Mouse (Mus musculus): ENCODE results near the gene Ugt1a1. TPM values are rescaled to one million over a fixed set of nuclear protein-coding genes. Genes with fewer than 3 reads are reported as not detected.

Gene Ugt1a1
- total and polyA plus RNA-seq, 2 experiments from 2014 or later, result 0.07 TPM; not detected in 1

- no peak overlapping the region for H3K4me3 ChIP-seq (ENCODE audit: low read depth, low read length)
- no peaks in the 10 kb centered on the region for H3K4me1 ChIP-seq (ENCODE audit: control insufficient read depth, insufficient read depth)
- DNase-seq (ENCODE audit: low spot score) (peak; percentile 5), ATAC-seq (ENCODE audit: insufficient read depth, low read depth) (no peak)
- peaks cover 61% of the 10 kb centered on the region for H3K9me3 ChIP-seq (replicated peaks; ENCODE audit: control insufficient read depth, low read length)
- H3K4me2 ChIP-seq (ENCODE audit: low read depth, low read length), result no peak overlapping the region
- H3K9ac ChIP-seq (replicated peaks; ENCODE audit: low read depth, low read length), result no peak overlapping the region
- no peak overlapping the region for H3K27ac ChIP-seq (ENCODE audit: low read depth)
- H3K36me3 ChIP-seq (replicated peaks; ENCODE audit: control insufficient read depth, insufficient read depth, low read length), result no peaks in the 10 kb centered on the region
- no peak for TF ChIP-seq CTCF (IDR thresholded peaks at IDR 0.05; ENCODE audit: low read depth)
- no peak for TF ChIP-seq EP300 (IDR thresholded peaks at IDR 0.05; ENCODE audit: low read depth)
- 59% methylated on average over 10 of the region's 10 CpGs for WGBS
- no peaks in the 10 kb centered on the region for H3K27me3 ChIP-seq (ENCODE audit: control insufficient read depth, insufficient read depth, low read length)
These were observed 4.0 kb downstream of the Ugt1a1 start for GRCm38 (mm10) chr1:88215466-88216380.

GRCm38 (mm10) chr1:88216551-88216950 is 4.8 kb downstream of the Ugt1a1 start:
- H3K4me3 ChIP-seq (ENCODE audit: low read depth, low read length), result no peak overlapping the region
- ATAC-seq (ENCODE audit: insufficient read depth, low read depth) (no peak), DNase-seq (ENCODE audit: low spot score) (peak; percentile 4)
- H3K36me3 ChIP-seq (replicated peaks; ENCODE audit: control insufficient read depth, insufficient read depth, low read length), result no peaks in the 10 kb centered on the region
- H3K27ac ChIP-seq (ENCODE audit: low read depth), result no peak overlapping the region
- 42% methylated on average over 2 of the region's 2 CpGs for WGBS
- H3K27me3 ChIP-seq (ENCODE audit: control insufficient read depth, insufficient read depth, low read length), result no peaks in the 10 kb centered on the region
- H3K4me2 ChIP-seq (ENCODE audit: low read depth, low read length), result no peak overlapping the region
- TF ChIP-seq CTCF (IDR thresholded peaks at IDR 0.05; ENCODE audit: low read depth), result no peak
- no peak for TF ChIP-seq EP300 (IDR thresholded peaks at IDR 0.05; ENCODE audit: low read depth)
- H3K9ac ChIP-seq (replicated peaks; ENCODE audit: low read depth, low read length), result no peak overlapping the region
- H3K4me1 ChIP-seq (ENCODE audit: control insufficient read depth, insufficient read depth), result no peaks in the 10 kb centered on the region
- peaks cover 57% of the 10 kb centered on the region for H3K9me3 ChIP-seq (replicated peaks; ENCODE audit: control insufficient read depth, low read length)

GRCm38 (mm10) chr1:88217144-88217543 is 5.4 kb downstream of the Ugt1a1 start:
- Histone ChIP-seq H3K9ac (replicated peaks; ENCODE audit: low read depth, low read length) (no peak overlapping the region), H3K27ac (ENCODE audit: low read depth) (no peak overlapping the region), H3K4me3 (ENCODE audit: low read depth, low read length) (no peak overlapping the region), H3K4me1 (ENCODE audit: control insufficient read depth, insufficient read depth) (no peaks in the 10 kb centered on the region), H3K36me3 (replicated peaks; ENCODE audit: control insufficient read depth, insufficient read depth, low read length) (no peaks in the 10 kb centered on the region), H3K9me3 (replicated peaks; ENCODE audit: control insufficient read depth, low read length) (peaks cover 51% of the 10 kb centered on the region), H3K27me3 (ENCODE audit: control insufficient read depth, insufficient read depth, low read length) (no peaks in the 10 kb centered on the region), H3K4me2 (ENCODE audit: low read depth, low read length) (no peak overlapping the region)
- TF ChIP-seq CTCF (IDR thresholded peaks at IDR 0.05; ENCODE audit: low read depth), result no peak
- TF ChIP-seq EP300 (IDR thresholded peaks at IDR 0.05; ENCODE audit: low read depth), result no peak
- WGBS, result 48% methylated on average over 2 of the region's 2 CpGs
- ATAC-seq (ENCODE audit: insufficient read depth, low read depth) (no peak), DNase-seq (ENCODE audit: low spot score) (peak; percentile 6)

GRCm38 (mm10) chr1:88217576-88217975 is 5.8 kb downstream of the Ugt1a1 start:
- no peaks in the 10 kb centered on the region for H3K4me1 ChIP-seq (ENCODE audit: control insufficient read depth, insufficient read depth)
- peaks cover 47% of the 10 kb centered on the region for H3K9me3 ChIP-seq (replicated peaks; ENCODE audit: control insufficient read depth, low read length)
- H3K9ac ChIP-seq (replicated peaks; ENCODE audit: low read depth, low read length), result no peak overlapping the region
- no peak overlapping the region for H3K4me3 ChIP-seq (ENCODE audit: low read depth, low read length)
- no peaks in the 10 kb centered on the region for H3K36me3 ChIP-seq (replicated peaks; ENCODE audit: control insufficient read depth, insufficient read depth, low read length)
- ATAC-seq (ENCODE audit: insufficient read depth, low read depth) (no peak), DNase-seq (ENCODE audit: low spot score) (peak; percentile 8)
- H3K27me3 ChIP-seq (ENCODE audit: control insufficient read depth, insufficient read depth, low read length), result no peaks in the 10 kb centered on the region
- no peak overlapping the region for H3K4me2 ChIP-seq (ENCODE audit: low read depth, low read length)
- TF ChIP-seq CTCF (IDR thresholded peaks at IDR 0.05; ENCODE audit: low read depth) (no peak), EP300 (IDR thresholded peaks at IDR 0.05; ENCODE audit: low read depth) (no peak)
- no peak overlapping the region for H3K27ac ChIP-seq (ENCODE audit: low read depth)
- WGBS, result 31% methylated on average over 3 of the region's 3 CpGs

- H3K4me2 ChIP-seq (ENCODE audit: low read depth, low read length), result no peak overlapping the region
- H3K36me3 ChIP-seq (replicated peaks; ENCODE audit: control insufficient read depth, insufficient read depth, low read length), result no peaks in the 10 kb centered on the region
- no peaks in the 10 kb centered on the region for H3K4me1 ChIP-seq (ENCODE audit: control insufficient read depth, insufficient read depth)
- H3K9me3 ChIP-seq (replicated peaks; ENCODE audit: control insufficient read depth, low read length), result peaks cover 42% of the 10 kb centered on the region
- no peak for TF ChIP-seq EP300 (IDR thresholded peaks at IDR 0.05; ENCODE audit: low read depth)
- TF ChIP-seq CTCF (IDR thresholded peaks at IDR 0.05; ENCODE audit: low read depth), result no peak
- H3K9ac ChIP-seq (replicated peaks; ENCODE audit: low read depth, low read length), result no peak overlapping the region
- DNase-seq (ENCODE audit: low spot score) (no peak), ATAC-seq (ENCODE audit: insufficient read depth, low read depth) (no peak)
- WGBS, result 64% methylated on average over 9 of the region's 9 CpGs
- no peak overlapping the region for H3K4me3 ChIP-seq (ENCODE audit: low read depth, low read length)
- no peaks in the 10 kb centered on the region for H3K27me3 ChIP-seq (ENCODE audit: control insufficient read depth, insufficient read depth, low read length)
- no peak overlapping the region for H3K27ac ChIP-seq (ENCODE audit: low read depth)
These were observed 6.3 kb downstream of the Ugt1a1 start for GRCm38 (mm10) chr1:88218051-88218450.
